Mouse (Mus musculus) embryonic facial prominence, embryonic 13.5 days (tissue): ENCODE data around the gene Tmem234. TPM values are rescaled to one million over a fixed set of nuclear protein-coding genes. Genes with fewer than 3 reads are reported as not detected.
"Not testable (repeated sequence)": the region's sequence is repeated elsewhere in the genome, so short reads cannot be mapped to it uniquely, and the experiment has no call there.

Experiments
- ATAC-seq: fragments of 200-750 bp; cut with Nextera tagmentation; 2 replicates; pipeline ENCODE4 v1.8.0; 2017; ENCODE audit warnings: low read depth; ENCODE audit not compliant: insufficient number of reproducible peaks, insufficient read depth, low FRiP score, low TSS enrichment
- H3K27ac ChIP-seq: fragments of 300-500 bp; sonication (generic); 2 replicates; pipeline ENCODE4 v1.5.1; 2015; ENCODE audit warnings: moderate library complexity, mild to moderate bottlenecking, inconsistent platforms
- H3K27me3 ChIP-seq: fragments of 300-500 bp; sonication (generic); 2 replicates; pipeline ENCODE4 v1.6.1; 2015; ENCODE audit warnings: mild to moderate bottlenecking, inconsistent platforms
- H3K36me3 ChIP-seq: fragments of 300-500 bp; sonication (generic); 2 replicates; pipeline ENCODE4 v1.6.1; 2015; ENCODE audit warnings: mild to moderate bottlenecking, inconsistent platforms
- H3K4me1 ChIP-seq: fragments of 300-500 bp; sonication (generic); 2 replicates; pipeline ENCODE4 v1.6.1; 2015; ENCODE audit warnings: inconsistent platforms
- H3K4me2 ChIP-seq: fragments of 300-500 bp; sonication (generic); 2 replicates; pipeline ENCODE4 v1.6.1; 2015; ENCODE audit warnings: moderate library complexity, mild to moderate bottlenecking, inconsistent platforms
- H3K4me3 ChIP-seq: fragments of 300-500 bp; sonication (generic); 2 replicates; pipeline ENCODE4 v1.5.1; 2015; ENCODE audit warnings: mild to moderate bottlenecking, inconsistent platforms
- H3K9ac ChIP-seq: fragments of 300-500 bp; sonication (generic); 2 replicates; pipeline ENCODE4 v1.6.1; 2015; ENCODE audit warnings: mild to moderate bottlenecking, inconsistent platforms
- H3K9me3 ChIP-seq: fragments of 300-500 bp; sonication (generic); 2 replicates; pipeline ENCODE4 v1.6.1; 2016; ENCODE audit warnings: inconsistent platforms
- WGBS: fragments of 180-500 bp; shearing (Covaris S2); methylation state at CpG from one replicate; pipeline ENCODE4 v1.1.7; 2015; ENCODE audit warnings: mixed read lengths; 5-methylcytosine and 5-hydroxymethylcytosine counted together
- polyA plus RNA-seq: library from polyadenylated mRNA; unstranded; fragments of >200 nt; fragmentation: Nextera tagmentation; extraction: Ambion mirVana; gene quantifications from 2 replicates; pipeline ENCODE4 v1.2.1, GENCODE M21; 2015

Tmem234 gene
- polyA plus RNA-seq: 195 and 215 TPM in 2 replicates

GRCm38 (mm10) chr4:129600233-129601158 lies at the start of gene Tmem234, which contains the start of gene Eif3i:
Gene Tmem234, plus strand, starts transcription at chr4:129600668.
Gene Eif3i, minus strand, starts transcription at chr4:129600648.
- WGBS: under 1% methylated on average over 74 of the region's 74 CpGs
- Histone ChIP-seq H3K4me1 (peaks cover 26% of the 10 kb centered on the region), H3K27ac (peak within 1 kb of the TSS; percentile 83), H3K36me3 (peaks cover 58% of the 10 kb centered on the region), H3K27me3 (no peaks in the 10 kb centered on the region), H3K9me3 (no peaks in the 10 kb centered on the region), H3K4me2 (peak within 1 kb of the TSS; percentile 76), H3K4me3 (peak within 1 kb of the TSS; percentile 95), H3K9ac (peak within 1 kb of the TSS; percentile 93)
- ATAC-seq: peak; percentile 85

- not testable (repeated sequence) for H3K4me3 ChIP-seq, H3K9me3 ChIP-seq, H3K27ac ChIP-seq, H3K36me3 ChIP-seq, H3K4me2 ChIP-seq, ATAC-seq, H3K9ac ChIP-seq, H3K27me3 ChIP-seq
- peaks cover 20% of the 10 kb centered on the region for H3K4me1 ChIP-seq
- 91% methylated on average over 6 of the region's 6 CpGs for WGBS
These were observed 46.0 kb upstream of the Tmem234 start for GRCm38 (mm10) chr4:129554512-129554911.

GRCm38 (mm10) chr4:129555421-129555861 lies 45.0 kb upstream of the Tmem234 start:
- H3K27me3 ChIP-seq: no peaks in the 10 kb centered on the region
- peak overlapping the region; percentile 75 for H3K9ac ChIP-seq
- H3K27ac ChIP-seq: 0 out of 2 replicates have a peak overlapping the region, but pooled peaks have one; percentile 78
- peak overlapping the region; percentile 86 for H3K4me2 ChIP-seq
- 5% methylated on average over 16 of the region's 16 CpGs for WGBS
- 0 out of 2 replicates have a peak, but pooled peaks have one; percentile 8 for ATAC-seq
- peak overlapping the region; percentile 55 for H3K4me3 ChIP-seq
- no peaks in the 10 kb centered on the region for H3K36me3 ChIP-seq
- H3K4me1 ChIP-seq: peaks cover 17% of the 10 kb centered on the region
- H3K9me3 ChIP-seq: no peaks in the 10 kb centered on the region

GRCm38 (mm10) chr4:129555862-129556531 lies 44.5 kb upstream of the Tmem234 start:
- Histone ChIP-seq H3K9me3 (no peaks in the 10 kb centered on the region), H3K36me3 (no peaks in the 10 kb centered on the region), H3K9ac (peak overlapping the region; percentile 75), H3K4me2 (peak overlapping the region; percentile 86), H3K27ac (peak overlapping the region; percentile 78), H3K4me1 (peaks cover 17% of the 10 kb centered on the region), H3K27me3 (no peaks in the 10 kb centered on the region), H3K4me3 (peak overlapping the region; percentile 55)
- ATAC-seq: peak; percentile 16; the same call in 1 of the 2 replicates
- 1% methylated on average over 24 of the region's 24 CpGs for WGBS

- H3K4me1 ChIP-seq: peaks cover 17% of the 10 kb centered on the region
- 8% methylated on average over 32 of the region's 33 CpGs for WGBS
- peak overlapping the region; percentile 55 for H3K4me3 ChIP-seq
- no peaks in the 10 kb centered on the region for H3K36me3 ChIP-seq
- H3K4me2 ChIP-seq: peak overlapping the region; percentile 86
- peak overlapping the region; percentile 75 for H3K9ac ChIP-seq
- peak; percentile 70; the same call in 1 of the 2 replicates for ATAC-seq
- H3K9me3 ChIP-seq: no peaks in the 10 kb centered on the region
- H3K27me3 ChIP-seq: no peaks in the 10 kb centered on the region
- H3K27ac ChIP-seq: peak overlapping the region; percentile 78
These were observed 43.8 kb upstream of the Tmem234 start for GRCm38 (mm10) chr4:129556532-129557223.

- Histone ChIP-seq H3K4me1 (peaks cover 17% of the 10 kb centered on the region), H3K36me3 (no peaks in the 10 kb centered on the region), H3K9ac (peak overlapping the region; percentile 75; the same call in 1 of the 2 replicates), H3K27me3 (no peaks in the 10 kb centered on the region), H3K9me3 (no peaks in the 10 kb centered on the region), H3K4me3 (peak overlapping the region; percentile 55), H3K4me2 (peak overlapping the region; percentile 86), H3K27ac (peak overlapping the region; percentile 78; the same call in 1 of the 2 replicates)
- no peak for ATAC-seq
- WGBS: 66% methylated on average over 9 of the region's 9 CpGs
These were observed 43.1 kb upstream of the Tmem234 start for GRCm38 (mm10) chr4:129557256-129557808.

GRCm38 (mm10) chr4:129558321-129558955 lies 42.0 kb upstream of the Tmem234 start:
- no peaks in the 10 kb centered on the region for H3K36me3 ChIP-seq
- 77% methylated on average over 12 of the region's 12 CpGs for WGBS
- no peak overlapping the region for H3K4me3 ChIP-seq
- H3K4me1 ChIP-seq: peaks cover 17% of the 10 kb centered on the region
- no peaks in the 10 kb centered on the region for H3K9me3 ChIP-seq
- no peak for ATAC-seq
- H3K4me2 ChIP-seq: no peak overlapping the region
- no peak overlapping the region for H3K9ac ChIP-seq
- no peaks in the 10 kb centered on the region for H3K27me3 ChIP-seq
- H3K27ac ChIP-seq: no peak overlapping the region

GRCm38 (mm10) chr4:129561184-129561583 lies 39.3 kb upstream of the Tmem234 start:
- 86% methylated on average over 5 of the region's 5 CpGs for WGBS
- no peak for ATAC-seq
- H3K9ac ChIP-seq: no peak overlapping the region

GRCm38 (mm10) chr4:129563718-129564117 lies 36.8 kb upstream of the Tmem234 start:
- no peaks in the 10 kb centered on the region for H3K4me1 ChIP-seq
- H3K9me3 ChIP-seq: no peaks in the 10 kb centered on the region
- 36% methylated on average over 8 of the region's 8 CpGs for WGBS
- H3K4me3 ChIP-seq: no peak overlapping the region
- no peak overlapping the region for H3K27ac ChIP-seq
- H3K27me3 ChIP-seq: no peaks in the 10 kb centered on the region
- ATAC-seq: no peak
- no peak overlapping the region for H3K4me2 ChIP-seq
- no peaks in the 10 kb centered on the region for H3K36me3 ChIP-seq
- no peak overlapping the region for H3K9ac ChIP-seq

More at GRCm38 (mm10) chr4:129561184-129561583, 39.3 kb upstream of the Tmem234 start:
- H3K4me3 ChIP-seq: no peak overlapping the region
- no peak overlapping the region for H3K4me2 ChIP-seq
- H3K27me3 ChIP-seq: no peaks in the 10 kb centered on the region
- H3K4me1 ChIP-seq: peaks cover 6% of the 10 kb centered on the region; the same call in 1 of the 2 replicates
- no peak overlapping the region for H3K27ac ChIP-seq
- no peaks in the 10 kb centered on the region for H3K36me3 ChIP-seq
- H3K9me3 ChIP-seq: no peaks in the 10 kb centered on the region

- Histone ChIP-seq H3K4me3 (no peak overlapping the region), H3K4me1 (no peaks in the 10 kb centered on the region), H3K27ac (no peak overlapping the region), H3K9me3 (no peaks in the 10 kb centered on the region), H3K36me3 (no peaks in the 10 kb centered on the region), H3K27me3 (no peaks in the 10 kb centered on the region), H3K4me2 (no peak overlapping the region), H3K9ac (no peak overlapping the region)
- WGBS: 85% methylated on average over 6 of the region's 6 CpGs
- no peak for ATAC-seq
These were observed 35.3 kb upstream of the Tmem234 start for GRCm38 (mm10) chr4:129565139-129565538.
